ENCODE assay signal across 8 mouse cellular contexts in the genomic region with DNA sequence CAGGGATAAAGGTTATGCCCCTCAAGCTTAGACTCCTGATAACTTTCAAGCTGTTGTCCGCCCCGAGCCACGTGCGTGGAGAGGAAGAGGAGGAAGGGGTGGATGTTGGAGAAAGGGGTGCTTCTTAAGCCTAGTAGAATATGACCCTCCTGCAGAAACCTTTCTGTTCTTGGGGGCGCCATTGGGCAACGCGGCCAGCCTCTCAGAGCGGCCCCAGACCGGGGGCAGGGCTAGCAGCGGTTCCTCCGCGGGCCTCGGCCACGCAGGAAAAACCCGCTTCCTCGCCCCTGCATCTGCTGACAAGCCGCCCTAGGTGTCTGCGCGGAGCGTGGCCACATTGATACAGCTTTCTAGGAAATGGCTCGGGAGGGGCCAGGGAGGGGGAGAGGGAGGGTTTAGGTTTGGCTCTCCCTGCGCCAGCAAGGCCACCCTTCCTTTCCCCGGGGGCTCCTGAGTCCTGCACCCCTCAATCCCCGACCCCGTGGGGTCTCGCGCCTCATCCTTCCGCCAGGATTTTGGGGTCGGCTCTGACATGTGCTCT. TPM values are rescaled to one million over a fixed set of nuclear protein-coding genes. Genes with fewer than 3 reads are reported as not detected.
DNase-seq lines count a peak whose midpoint lies in the region; ATAC-seq and TF ChIP-seq lines count a peak whose summit lies in the region.

No protein-coding gene starts in this region.

- whole genome bisulfite sequencing in heart, embryonic 14.5 days: under 1% methylated on average over 26 of the region's 29 CpGs

- peak overlapping the region; percentile 85 for H3K27ac ChIP-seq in layer of hippocampus, adult 2 months
- no peak overlapping the region for H3K27ac ChIP-seq in cortical plate, adult 2 months (ENCODE audit: insufficient read depth, low read length)
- H3K27ac ChIP-seq in heart, embryonic 14.5 days (replicated peaks in 1 of 2; ENCODE audit: control insufficient read depth in 1 of 2, insufficient read depth in 1 of 2, low read depth in 2 of 2, low read length in 2 of 2): peak overlapping the region; percentile 79 to 80

- H3K4me1 ChIP-seq in cortical plate, adult 2 months (ENCODE audit: control insufficient read depth, insufficient read depth, low read length): peaks cover 2% of the 10 kb centered on the region; the same call in 1 of the 2 replicates
- peaks cover 22 to 51% of the 10 kb centered on the region in 2 experiments for H3K4me1 ChIP-seq in heart, embryonic 14.5 days (ENCODE audit: control insufficient read depth in 2 of 2, insufficient read depth in 2 of 2, low read length in 2 of 2)
- peaks cover 78% of the 10 kb centered on the region for H3K4me1 ChIP-seq in megakaryocyte, embryonic 14.5 days

- DNase-seq in layer of hippocampus, adult 2 months (ENCODE audit: low spot score in 2 of 2): no peak
- DNase-seq in layer of hippocampus, adult 9-10 months (ENCODE audit: low spot score): no peak
- peak; percentile 72 for DNase-seq in kidney, postnatal 10 days
- peak; percentile 41 for DNase-seq in right cerebral cortex, postnatal 4 days
- no peak for DNase-seq in adipocyte (ENCODE audit: low spot score)

- no peak for ATAC-seq in heart, embryonic 14.5 days (ENCODE audit: insufficient number of reproducible peaks, insufficient read depth, low FRiP score, low read depth)

- peak overlapping the region; percentile 87 for H3K4me2 ChIP-seq in heart, embryonic 14.5 days (ENCODE audit: low read length)

- TF ChIP-seq POLR2A in cortical plate, adult 2 months (IDR thresholded peaks at IDR 0.05; ENCODE audit: extremely low read depth, insufficient read depth, low read length): no peak

- peak overlapping the region; percentile 73 for H3K9ac ChIP-seq in heart, embryonic 14.5 days (ENCODE audit: low read length)

- TF ChIP-seq CTCF in layer of hippocampus, adult 2 months (conservative IDR thresholded peaks at IDR 0.05): peak; percentile 35
- no peak for TF ChIP-seq CTCF in cortical plate, adult 2 months (IDR thresholded peaks at IDR 0.05; ENCODE audit: extremely low read depth, insufficient read depth, low read length)

- H3K9me3 ChIP-seq in heart, embryonic 14.5 days (ENCODE audit: control insufficient read depth, low read length): no peaks in the 10 kb centered on the region
- H3K9me3 ChIP-seq in megakaryocyte, embryonic 14.5 days: no peaks in the 10 kb centered on the region

- peak overlapping the region; percentile 75 for H3K4me3 ChIP-seq in layer of hippocampus, adult 2 months
- H3K4me3 ChIP-seq in cortical plate, adult 2 months (ENCODE audit: insufficient read depth, low read length): peak overlapping the region; percentile 88
- peak overlapping the region; percentile 41 to 69 for H3K4me3 ChIP-seq in heart, embryonic 14.5 days (ENCODE audit: control insufficient read depth in 1 of 2, insufficient read depth in 1 of 2, low read depth in 1 of 2, low read length in 2 of 2)
- H3K4me3 ChIP-seq in megakaryocyte, embryonic 14.5 days (replicated peaks): peak overlapping the region; percentile 94

- no peaks in the 10 kb centered on the region for H3K27me3 ChIP-seq in heart, embryonic 14.5 days (ENCODE audit: control insufficient read depth, insufficient read depth, low read length)
- H3K27me3 ChIP-seq in megakaryocyte, embryonic 14.5 days (replicated peaks): peaks cover 9% of the 10 kb centered on the region

- peaks cover 13% of the 10 kb centered on the region for H3K36me3 ChIP-seq in heart, embryonic 14.5 days (ENCODE audit: control insufficient read depth, insufficient read depth, low read length)
- H3K36me3 ChIP-seq in megakaryocyte, embryonic 14.5 days (replicated peaks; ENCODE audit: low read length): peaks cover 18% of the 10 kb centered on the region

RNA-seq across cellular contexts. Expression of a gene that starts 0.4 kb away (rescaled TPM):
- total RNA-seq in layer of hippocampus, adult 2 months (2021): 100 to 1,000 TPM; 116 to 142 TPM
- 42.3 and 43.6 TPM in 2 replicates for polyA plus RNA-seq in cortical plate, adult 2 months (2012; rRNA removed)
- 532 and 571 TPM in 2 replicates for polyA plus RNA-seq in heart, embryonic 14.5 days (2014; fragmentation: Nextera tagmentation; extraction: Ambion mirVana)
- polyA plus RNA-seq in megakaryocyte, embryonic 14.5 days (2012; ENCODE audit: insufficient read depth, low replicate concordance): 143 and 319 TPM in 2 replicates

RNA-seq across cellular contexts. Expression of a gene that starts 42.3 kb away (rescaled TPM):
- 10 to 100 TPM; 25.6 to 27.3 TPM for total RNA-seq in layer of hippocampus, adult 2 months (2021)
- polyA plus RNA-seq in cortical plate, adult 2 months (2012; rRNA removed): 18.5 and 18.7 TPM in 2 replicates
- 6.8 and 7.4 TPM in 2 replicates for polyA plus RNA-seq in heart, embryonic 14.5 days (2014; fragmentation: Nextera tagmentation; extraction: Ambion mirVana)
- polyA plus RNA-seq in megakaryocyte, embryonic 14.5 days (2012; ENCODE audit: insufficient read depth, low replicate concordance): 0.50 TPM in 1 of 2 replicates, not detected in the other

Comparison
In these comparisons a context has a peak if more than half of its experiments do, and no peak if none do; other contexts are left out.
1. DNase-seq: peak in kidney, postnatal 10 days (single experiment) and right cerebral cortex, postnatal 4 days (single experiment); none in layer of hippocampus, adult 2 months (0 of 2), layer of hippocampus, adult 9-10 months (single experiment) and adipocyte (single experiment).
2. Peak in every context shown above with its lines, with median percentiles within 50 percentile points of each other: H3K4me3 ChIP-seq.